Mouse (Mus musculus) lung, postnatal 0 days (tissue): ENCODE data around the gene Gtpbp1.

Experiments
- CTCF ChIP-seq: IDR thresholded peaks from 2 replicates; pipeline ENCODE4 v1.5.1; 2016; ENCODE audit warnings: antibody characterized with exemption, mild to moderate bottlenecking
- EP300 ChIP-seq: IDR thresholded peaks from 2 replicates; pipeline ENCODE4 v1.6.1; 2016; ENCODE audit warnings: antibody characterized with exemption, mild to moderate bottlenecking, control low read depth

- no peak for TF ChIP-seq CTCF
- no peak for TF ChIP-seq EP300
These were observed 76.0 kb downstream of the Gtpbp1 start for GRCm38 (mm10) chr15:79766586-79767071.
